Mouse (Mus musculus): Measurements from ENCODE around the gene Ercc6l2.

Ercc6l2 gene

GRCm38 (mm10) chr13:63814746-63815681 lies at the start of gene Ercc6l2:
TSS of gene Ercc6l2 (plus strand) at chr13:63815240.
- CTCF ChIA-PET: interaction anchor here in 2 of 4 experiments (0.6 to 0.9 kb wide), 3 partner anchors 56 to 669 kb away, joined by 3 to 4 read pairs (median 3); no protein-coding TSS in a partner anchor
- POLR2A ChIA-PET: interaction anchor here (0.6 to 3.1 kb wide), 61 partner anchors 10 to 617 kb away, joined by 3 to 36 read pairs (median 3); partner anchors contain the start of genes Cdk20 (in 1 of the 4) and Ptch1 (in 1 of the 4)

GRCm38 (mm10) chr13:63766065-63766464 lies 49.0 kb upstream of the Ercc6l2 start:
- CTCF ChIA-PET: no interaction called here
- POLR2A ChIA-PET: interaction anchor here in 1 of 4 experiments (1.4 kb wide), 1 partner anchor 40 kb away, joined by 3 read pairs; no protein-coding TSS in a partner anchor

DNA sequence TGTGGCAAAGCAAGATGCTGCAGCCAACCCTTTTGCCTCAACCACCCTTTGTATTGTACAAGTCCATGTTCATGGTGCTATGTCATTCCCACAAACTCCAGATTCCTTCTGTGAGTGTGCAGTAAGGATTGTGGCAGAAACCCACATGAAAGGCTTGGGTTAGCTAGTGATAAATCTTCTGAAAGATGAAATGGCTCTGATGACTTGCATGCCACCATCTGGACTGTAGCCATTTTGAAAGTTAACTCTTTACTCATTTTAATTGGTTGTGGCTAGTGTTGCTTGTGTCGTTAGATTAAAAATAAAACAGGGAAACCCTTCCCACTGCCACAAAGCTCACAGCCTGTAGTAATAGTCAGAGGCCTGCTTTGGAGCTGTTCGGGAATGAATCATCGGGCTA lies 44.0 kb upstream of the Ercc6l2 start:
- ChIA-PET POLR2A (interaction anchor here in 1 of 4 experiments (1.6 kb wide), 1 partner anchor 44 kb away, joined by 3 read pairs; the partner anchor contains the start of gene Ercc6l2), CTCF (no interaction called here)

- CTCF ChIA-PET: interaction anchor here in 1 of 4 experiments (0.6 kb wide), 1 partner anchor 738 kb away, joined by 3 read pairs; no protein-coding TSS in a partner anchor
- POLR2A ChIA-PET: no interaction called here
These were observed 36.1 kb upstream of the Ercc6l2 start for GRCm38 (mm10) chr13:63778925-63779324.

DNA sequence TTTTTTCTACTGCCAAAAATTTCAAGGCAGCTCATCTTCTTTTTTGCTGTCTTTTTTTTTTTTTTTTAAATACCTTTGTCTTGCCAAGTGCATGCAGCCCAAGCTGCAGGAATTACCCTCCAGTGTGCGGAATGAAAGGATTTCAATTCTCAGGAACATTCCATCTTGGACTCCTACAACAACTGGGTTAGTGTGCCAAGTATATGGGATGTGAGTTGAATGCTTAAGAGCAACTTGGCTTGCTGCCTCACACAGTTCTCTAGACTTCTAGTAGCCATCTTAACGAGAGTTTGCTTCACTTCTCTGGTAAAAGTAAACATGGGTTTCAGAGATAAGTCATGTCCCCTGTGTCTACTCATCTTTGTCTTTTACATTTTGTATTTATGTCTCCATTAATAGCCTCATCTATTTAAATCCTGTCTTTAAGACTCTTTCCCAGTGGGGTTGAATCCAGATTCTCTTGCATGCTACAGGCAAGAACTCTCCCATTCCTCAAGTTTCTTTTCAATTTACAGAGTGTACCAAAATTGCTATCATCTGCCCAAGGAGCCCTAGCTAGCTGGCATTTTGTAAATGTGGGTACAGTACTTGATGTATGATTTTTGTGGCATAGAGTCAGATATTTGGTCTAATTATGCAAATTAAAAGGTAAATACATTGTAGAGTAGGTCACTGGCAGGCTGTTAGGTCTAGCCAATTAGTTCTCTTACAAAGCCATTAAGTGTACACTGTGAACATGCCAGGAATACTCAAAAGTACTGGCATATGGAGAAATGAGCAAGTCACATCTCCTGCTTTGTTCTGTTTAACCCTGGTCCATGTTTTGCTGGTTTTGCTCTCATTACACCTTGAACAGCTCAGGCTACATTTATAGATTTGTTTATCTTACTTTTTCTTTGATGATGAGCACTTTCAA lies 35.4 kb upstream of the Ercc6l2 start:
- POLR2A ChIA-PET: no interaction called here
- CTCF ChIA-PET: interaction anchor here in 1 of 4 experiments (0.6 kb wide), 1 partner anchor 738 kb away, joined by 3 read pairs; no protein-coding TSS in a partner anchor

GRCm38 (mm10) chr13:63792234-63792831 lies 22.7 kb upstream of the Ercc6l2 start:
- POLR2A ChIA-PET: interaction anchor here in 1 of 4 experiments (1.4 kb wide), 1 partner anchor 226 kb away, joined by 3 read pairs; no protein-coding TSS in a partner anchor
- CTCF ChIA-PET: interaction anchor here in 2 of 4 experiments (0.5 to 1.0 kb wide), 2 partner anchors 33 to 243 kb away, joined by 3 to 4 read pairs; no protein-coding TSS in a partner anchor

GRCm38 (mm10) chr13:63793345-63794308 lies 21.4 kb upstream of the Ercc6l2 start:
- ChIA-PET CTCF (interaction anchor here in 3 of 4 experiments (0.6 to 1.0 kb wide), 3 partner anchors 40 to 264 kb away, joined by 3 to 4 read pairs (median 3); no protein-coding TSS in a partner anchor), POLR2A (interaction anchor here in 3 of 4 experiments (0.6 to 1.1 kb wide), 4 partner anchors 13 to 576 kb away, joined by 3 to 4 read pairs (median 4); no protein-coding TSS in a partner anchor)

GRCm38 (mm10) chr13:63798677-63799076 lies 16.4 kb upstream of the Ercc6l2 start:
- ChIA-PET CTCF (no interaction called here), POLR2A (interaction anchor here in 1 of 4 experiments (1.2 to 1.8 kb wide), 2 partner anchors 16 to 368 kb away, joined by 3 to 8 read pairs; partner anchors contain the start of gene Ercc6l2)

DNA sequence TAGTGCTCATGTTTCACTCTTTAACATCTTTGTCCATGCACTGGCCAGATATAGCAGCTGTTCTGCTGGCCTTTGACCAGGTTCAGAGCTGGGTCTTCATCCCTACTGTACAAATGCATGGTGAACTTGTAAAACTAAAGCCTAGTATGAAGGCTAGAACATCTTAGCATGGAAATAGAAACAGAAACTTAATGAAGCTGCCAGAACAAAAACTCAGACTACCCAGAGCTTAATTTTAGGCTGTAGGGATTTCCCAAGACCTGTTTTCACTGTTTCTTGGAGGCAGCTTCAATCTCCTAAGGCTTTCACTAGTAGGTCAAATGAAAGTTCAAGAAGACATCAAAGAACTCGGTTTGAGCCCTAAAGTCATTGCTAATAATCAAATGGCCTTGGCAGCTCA lies 15.1 kb upstream of the Ercc6l2 start:
- CTCF ChIA-PET: no interaction called here
- POLR2A ChIA-PET: interaction anchor here in 2 of 4 experiments (1.0 to 1.8 kb wide), 2 partner anchors 15 kb away, joined by 3 to 8 read pairs; partner anchors contain the start of gene Ercc6l2 (in 2 of the 2)

DNA sequence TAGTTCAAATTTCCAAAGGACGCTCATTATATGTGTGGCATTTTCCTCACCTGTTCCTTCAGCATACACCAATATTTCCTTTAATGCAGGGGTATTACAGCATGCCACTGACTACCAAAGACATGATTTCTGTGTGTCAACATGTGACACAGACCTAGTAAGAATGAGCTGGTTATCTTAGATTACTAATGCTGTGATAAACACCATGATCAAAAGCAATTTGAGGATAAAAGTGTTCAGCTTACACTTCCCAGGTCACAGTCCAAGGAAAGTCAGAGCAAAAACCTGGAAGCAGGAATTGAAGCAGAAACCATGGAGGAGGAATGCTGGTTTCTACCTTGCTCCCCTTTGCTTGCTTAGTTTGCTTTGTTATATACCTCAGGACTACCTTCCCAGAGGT lies 13.8 kb upstream of the Ercc6l2 start:
- POLR2A ChIA-PET: no interaction called here

GRCm38 (mm10) chr13:63807233-63807632 lies 7.8 kb upstream of the Ercc6l2 start:
- CTCF ChIA-PET: no interaction called here

More for the DNA sequence above, 13.8 kb upstream of the Ercc6l2 start:
- CTCF ChIA-PET: no interaction called here

GRCm38 (mm10) chr13:63807979-63808378 lies 7.1 kb upstream of the Ercc6l2 start:
- POLR2A ChIA-PET: no interaction called here
- CTCF ChIA-PET: no interaction called here

More at GRCm38 (mm10) chr13:63807233-63807632, 7.8 kb upstream of the Ercc6l2 start:
- POLR2A ChIA-PET: interaction anchor here in 1 of 4 experiments (0.5 kb wide), 1 partner anchor 21 kb away, joined by 3 read pairs; no protein-coding TSS in a partner anchor

- ChIA-PET POLR2A (interaction anchor here in 1 of 4 experiments (1.0 kb wide), 1 partner anchor 18 kb away, joined by 4 read pairs; no protein-coding TSS in a partner anchor), CTCF (no interaction called here)
These were observed 3.6 kb upstream of the Ercc6l2 start for GRCm38 (mm10) chr13:63811477-63811876.

GRCm38 (mm10) chr13:63815931-63816330 lies 891 bp downstream of the Ercc6l2 start:
- POLR2A ChIA-PET: interaction anchor here (0.6 to 3.1 kb wide), 33 partner anchors 11 to 554 kb away, joined by 3 to 36 read pairs (median 4); no protein-coding TSS in a partner anchor
- CTCF ChIA-PET: interaction anchor here in 1 of 4 experiments (0.6 kb wide), 1 partner anchor 55 kb away, joined by 3 read pairs; no protein-coding TSS in a partner anchor

GRCm38 (mm10) chr13:63845758-63846157 lies 30.7 kb downstream of the Ercc6l2 start:
- POLR2A ChIA-PET: no interaction called here
- CTCF ChIA-PET: no interaction called here

DNA sequence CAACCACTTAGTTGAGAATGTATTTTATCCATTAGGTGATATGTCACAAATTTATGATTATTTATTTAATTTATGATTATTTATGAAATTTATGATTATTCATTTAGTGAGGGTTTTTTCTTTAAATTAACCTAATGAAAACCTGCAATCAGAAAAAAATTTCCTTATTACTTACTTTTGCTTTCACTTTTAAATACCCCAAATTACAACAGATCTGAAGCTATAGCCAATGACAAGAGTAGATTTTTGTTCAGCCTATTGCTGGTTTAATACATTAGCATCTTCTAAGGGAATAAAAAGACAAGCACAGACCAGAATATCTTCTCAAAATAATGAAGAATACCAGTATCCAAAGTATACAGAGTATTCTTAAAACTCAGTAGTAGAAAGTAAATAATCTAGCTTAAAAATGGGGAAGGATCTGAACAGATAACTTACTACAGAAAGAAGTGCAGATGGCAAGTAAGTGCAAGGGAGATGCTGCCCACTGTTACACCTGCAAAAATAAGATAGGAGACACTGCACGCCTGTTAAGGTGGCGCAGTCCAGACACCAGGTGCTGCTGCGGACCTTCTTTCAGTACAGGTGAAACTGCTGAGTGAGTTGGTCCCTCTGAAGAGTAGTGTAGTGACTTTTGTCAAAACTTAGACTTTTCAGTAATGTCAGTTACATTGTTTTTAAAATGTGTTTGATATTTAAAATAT lies 35.4 kb downstream of the Ercc6l2 start:
- CTCF ChIA-PET: no interaction called here
- POLR2A ChIA-PET: interaction anchor here in 1 of 4 experiments (0.5 kb wide), 1 partner anchor 153 kb away, joined by 3 read pairs; no protein-coding TSS in a partner anchor

Data from embryonic stem cell, embryonic (primary cell).